Mouse (Mus musculus): ENCODE measurements around the gene Myl12a. TPM values are rescaled to one million over a fixed set of nuclear protein-coding genes. Genes with fewer than 3 reads are reported as not detected.
A peak's percentile ranks its signal among the peaks of the same experiment; 100 is the strongest.

The Myl12a gene
- polyA plus RNA-seq, 1 experiment from 2014 or later = 705 TPM

DNA sequence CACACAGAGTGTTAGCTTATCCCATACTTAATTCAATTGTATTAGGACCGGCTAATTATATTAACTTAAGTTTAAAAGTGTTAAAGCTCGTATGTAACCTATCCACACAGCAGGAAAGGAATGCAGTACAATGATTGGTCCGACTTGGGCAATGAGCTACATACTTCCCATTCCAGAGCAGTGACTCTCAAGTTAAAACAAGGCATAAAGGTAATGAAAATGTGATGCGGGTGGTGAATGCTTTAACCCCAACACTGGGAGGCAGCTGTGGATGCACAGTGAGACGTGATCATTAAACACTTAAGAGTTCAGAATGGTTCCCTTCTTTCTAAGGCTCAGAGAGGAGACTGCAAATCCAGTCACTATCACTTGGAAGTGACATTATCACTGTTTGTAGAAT, 3.5 kb downstream of the Myl12a start:
- 15% methylated on average over 5 of the region's 5 CpGs for WGBS
- no peaks in the 10 kb centered on the region for H3K27me3 ChIP-seq
- H3K36me3 ChIP-seq = peaks cover 16% of the 10 kb centered on the region
- no peak for ATAC-seq (replicated peaks; ENCODE audit: insufficient number of reproducible peaks, insufficient read depth, low FRiP score, low read depth)
- H3K9ac ChIP-seq = no peak overlapping the region; the same call in 1 of the 2 replicates
- H3K4me3 ChIP-seq = peak overlapping the region; percentile 37
- H3K4me1 ChIP-seq (replicated peaks) = peaks cover 61% of the 10 kb centered on the region
- H3K9me3 ChIP-seq (replicated peaks) = no peaks in the 10 kb centered on the region
- H3K27ac ChIP-seq = peak overlapping the region; percentile 72
- H3K4me2 ChIP-seq = peak overlapping the region; percentile 61

DNA sequence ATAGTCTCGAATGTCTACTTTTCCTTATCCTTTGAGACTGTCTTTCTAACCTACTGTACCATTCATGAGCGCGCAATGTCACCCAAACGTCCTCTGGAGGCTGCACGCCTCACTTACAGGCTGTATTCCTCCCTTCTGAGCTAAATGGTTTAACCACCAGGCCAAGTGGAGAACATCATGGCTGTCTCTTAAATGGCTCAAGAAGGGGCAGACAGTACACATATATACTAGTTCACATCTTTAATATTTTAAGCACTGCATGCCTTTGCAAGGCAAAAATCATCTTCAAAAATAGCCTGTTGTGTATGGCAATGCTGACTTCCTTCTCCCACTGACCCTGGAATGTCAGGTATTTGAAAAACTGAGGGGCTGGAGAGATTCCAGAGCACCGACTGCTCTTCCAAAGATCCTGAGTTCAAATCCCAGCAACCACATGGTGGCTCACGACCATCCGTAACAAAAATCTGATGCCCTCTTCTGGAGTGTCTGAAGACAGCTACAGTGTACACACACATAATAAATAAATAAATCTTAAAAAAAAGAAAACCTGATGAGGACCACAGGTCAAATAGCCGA, 4.2 kb downstream of the Myl12a start:
- peaks cover 59% of the 10 kb centered on the region for H3K4me1 ChIP-seq (replicated peaks)
- 35% methylated on average over 9 of the region's 9 CpGs for WGBS
- H3K9ac ChIP-seq = peak overlapping the region; percentile 24
- ATAC-seq (replicated peaks; ENCODE audit: insufficient number of reproducible peaks, insufficient read depth, low FRiP score, low read depth) = no peak
- no peaks in the 10 kb centered on the region for H3K9me3 ChIP-seq (replicated peaks)
- H3K4me2 ChIP-seq = peak overlapping the region; percentile 37
- H3K4me3 ChIP-seq = peak overlapping the region; percentile 25
- H3K27ac ChIP-seq = peak overlapping the region; percentile 82
- peaks cover 16% of the 10 kb centered on the region for H3K36me3 ChIP-seq
- no peaks in the 10 kb centered on the region for H3K27me3 ChIP-seq

DNA sequence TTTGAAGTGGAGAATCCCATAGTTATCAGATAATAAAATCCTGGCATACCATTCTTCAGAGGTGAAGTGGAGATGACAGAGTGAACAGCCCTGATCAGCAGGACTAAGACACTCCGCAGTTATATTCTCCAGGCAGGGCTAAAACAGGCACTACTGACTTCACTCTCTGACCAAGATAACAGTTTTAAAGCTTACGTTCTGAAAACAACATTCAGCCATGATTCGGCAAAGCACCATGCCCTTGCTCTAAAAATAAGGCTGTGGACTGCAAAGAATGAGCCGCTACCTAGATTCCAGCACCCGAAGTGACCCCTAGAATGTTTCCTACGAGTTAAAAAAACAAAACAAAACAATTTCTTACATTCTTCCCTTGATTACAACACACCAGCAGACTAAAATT, 4.8 kb downstream of the Myl12a start:
- 23% methylated on average over 6 of the region's 6 CpGs for WGBS
- Histone ChIP-seq H3K4me2 (peak overlapping the region; percentile 37), H3K27ac (peak overlapping the region; percentile 82), H3K27me3 (no peaks in the 10 kb centered on the region), H3K9ac (peak overlapping the region; percentile 24), H3K4me1 (replicated peaks) (peaks cover 58% of the 10 kb centered on the region), H3K9me3 (replicated peaks) (no peaks in the 10 kb centered on the region), H3K4me3 (peak overlapping the region; percentile 25), H3K36me3 (peaks cover 16% of the 10 kb centered on the region)
- no peak for ATAC-seq (replicated peaks; ENCODE audit: insufficient number of reproducible peaks, insufficient read depth, low FRiP score, low read depth)

DNA sequence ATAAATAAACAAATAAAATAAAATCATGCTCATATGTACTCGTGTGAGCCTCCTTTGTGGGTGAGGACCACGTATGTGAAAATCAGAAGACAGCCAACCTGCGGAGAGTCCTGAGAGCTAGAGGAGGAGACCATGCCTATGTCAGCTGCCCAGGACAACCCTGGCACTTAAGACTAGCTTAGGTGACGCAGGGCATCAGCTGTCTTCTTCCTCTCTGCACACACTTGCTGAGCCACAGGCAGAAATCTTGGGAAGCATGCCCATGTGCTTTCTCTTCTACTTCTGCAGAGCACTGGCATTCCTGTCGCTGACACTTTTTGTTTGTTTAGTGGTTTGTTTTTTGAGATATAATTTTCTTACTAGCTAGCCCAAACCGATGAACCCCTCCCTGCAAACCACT, 7.1 kb downstream of the Myl12a start:
- Histone ChIP-seq H3K4me3 (no peak overlapping the region), H3K9me3 (replicated peaks) (no peaks in the 10 kb centered on the region), H3K36me3 (peaks cover 23% of the 10 kb centered on the region), H3K4me1 (replicated peaks) (peaks cover 75% of the 10 kb centered on the region), H3K27me3 (no peaks in the 10 kb centered on the region), H3K4me2 (no peak overlapping the region), H3K27ac (no peak overlapping the region), H3K9ac (no peak overlapping the region)
- no peak for ATAC-seq (replicated peaks; ENCODE audit: insufficient number of reproducible peaks, insufficient read depth, low FRiP score, low read depth)
- WGBS = 85% methylated on average over 6 of the region's 6 CpGs

DNA sequence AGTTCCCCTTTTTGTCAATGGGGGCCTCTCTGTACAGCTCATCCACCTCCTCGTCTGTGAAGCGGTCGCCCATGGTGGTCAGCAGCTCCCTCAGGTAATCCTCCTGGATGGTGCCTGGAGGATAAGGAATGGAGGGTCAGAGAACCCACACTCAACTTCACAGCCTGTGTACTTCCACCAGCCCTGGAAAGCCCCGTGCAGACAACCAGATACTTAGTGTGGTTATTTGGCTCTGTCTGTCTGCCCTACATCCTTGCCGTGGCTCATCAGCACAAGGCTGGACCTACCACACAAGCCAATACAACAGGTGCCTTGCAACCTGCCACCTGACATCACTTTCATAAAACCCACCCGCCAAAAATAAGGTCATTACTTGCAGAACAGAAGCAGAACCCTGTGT, 8.0 kb downstream of the Myl12a start:
- no peak for ATAC-seq (replicated peaks; ENCODE audit: insufficient number of reproducible peaks, insufficient read depth, low FRiP score, low read depth)
- WGBS = 61% methylated on average over 6 of the region's 6 CpGs
- Histone ChIP-seq H3K36me3 (peaks cover 23% of the 10 kb centered on the region), H3K9me3 (replicated peaks) (no peaks in the 10 kb centered on the region), H3K4me1 (replicated peaks) (peaks cover 71% of the 10 kb centered on the region), H3K4me3 (no peak overlapping the region), H3K4me2 (no peak overlapping the region), H3K9ac (0 out of 2 replicates have a peak overlapping the region, but pooled peaks have one; percentile 18), H3K27ac (peak overlapping the region; percentile 85), H3K27me3 (no peaks in the 10 kb centered on the region)

DNA sequence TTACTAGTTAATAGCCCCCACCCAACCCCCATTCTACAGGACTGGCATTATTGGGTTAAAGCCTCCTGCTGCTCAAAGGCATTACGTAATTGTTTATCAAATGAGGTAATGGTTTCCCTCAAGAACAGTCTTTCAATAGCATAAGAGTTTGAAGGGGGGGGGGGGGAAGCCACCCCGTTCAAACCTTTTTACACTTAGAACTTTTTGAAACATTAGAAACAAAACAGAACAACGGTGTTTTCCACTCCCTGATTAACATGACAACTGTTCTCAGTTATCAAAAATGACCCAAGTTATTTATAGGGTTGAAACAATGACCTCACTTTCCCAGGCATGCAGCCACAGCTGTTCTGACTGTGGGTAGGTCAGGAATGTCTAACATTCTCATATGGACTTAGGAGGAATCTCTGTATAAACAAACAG, 9.3 kb downstream of the Myl12a start:
- Histone ChIP-seq H3K4me3 (no peak overlapping the region), H3K27me3 (no peaks in the 10 kb centered on the region), H3K9ac (no peak overlapping the region), H3K36me3 (peaks cover 26% of the 10 kb centered on the region), H3K9me3 (replicated peaks) (no peaks in the 10 kb centered on the region), H3K4me2 (peak overlapping the region; percentile 33; the same call in 1 of the 2 replicates), H3K27ac (peak overlapping the region; percentile 85), H3K4me1 (replicated peaks) (peaks cover 74% of the 10 kb centered on the region)
- WGBS = 10% methylated on average over 3 of the region's 3 CpGs
- ATAC-seq (replicated peaks; ENCODE audit: insufficient number of reproducible peaks, insufficient read depth, low FRiP score, low read depth) = 0 out of 2 replicates have a peak, but pooled peaks have one; percentile 40

DNA sequence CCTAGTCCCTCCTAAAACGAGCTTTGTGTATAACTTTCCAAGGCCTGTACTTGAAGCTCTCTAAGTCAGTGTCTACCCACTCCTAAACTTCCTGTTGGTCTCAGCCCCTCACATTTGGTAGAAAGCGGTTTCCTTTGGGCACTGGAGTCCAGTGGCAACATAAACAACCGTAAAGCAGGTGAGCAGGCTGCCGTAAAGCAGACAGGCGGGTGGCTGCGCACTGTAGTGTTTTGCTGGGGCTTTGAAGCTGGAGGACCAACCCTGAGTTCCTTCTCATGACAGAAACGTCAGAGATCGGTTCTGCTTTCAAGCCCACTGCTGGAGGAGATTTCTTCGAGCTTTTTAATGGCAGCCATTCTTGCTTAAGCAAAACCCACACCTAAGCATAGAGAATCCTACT, 10.0 kb downstream of the Myl12a start:
- WGBS = 78% methylated on average over 9 of the region's 9 CpGs

DNA sequence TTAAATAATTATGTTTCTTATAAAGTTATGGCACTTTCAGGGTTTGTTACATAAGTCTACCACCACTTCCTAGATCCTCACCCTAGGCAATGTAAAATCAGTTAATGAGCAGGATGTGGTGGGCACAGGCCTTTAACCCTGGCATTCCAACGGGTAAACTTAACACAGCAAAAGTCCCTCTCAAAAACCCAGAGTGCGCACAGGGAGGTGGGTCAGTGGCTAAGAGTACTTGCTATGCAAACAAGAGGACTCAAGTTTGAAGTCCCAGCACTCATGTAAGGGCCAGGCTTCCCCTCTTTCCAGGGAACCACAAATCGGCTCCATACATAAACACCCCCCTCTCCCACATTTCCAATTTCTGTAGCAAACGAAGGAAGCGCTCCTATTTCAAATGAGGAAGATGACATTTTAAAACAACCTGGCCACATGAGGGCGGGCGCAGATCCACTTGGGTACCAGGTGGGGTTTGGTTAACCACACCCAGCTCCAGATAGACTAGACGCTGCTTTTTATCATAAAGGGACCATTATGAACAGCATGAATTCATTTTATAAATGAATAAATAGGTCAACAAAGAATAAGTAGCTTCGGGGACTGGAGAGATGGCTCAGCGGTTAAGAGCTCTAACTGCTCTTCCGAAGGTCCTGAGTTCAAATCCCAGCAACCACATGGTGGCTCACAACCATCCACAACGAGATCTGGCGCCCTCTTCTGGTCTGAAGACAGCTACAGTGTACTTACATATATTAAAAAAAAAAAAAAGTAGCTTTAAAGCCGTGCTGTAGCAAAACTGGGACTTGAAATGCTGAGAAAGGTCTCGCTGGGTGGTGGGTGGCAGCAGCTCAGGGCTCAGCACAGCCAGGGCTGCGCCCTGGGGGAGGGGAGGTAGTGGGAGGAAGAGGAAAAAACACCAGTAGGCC, 10.7 kb downstream of the Myl12a start:
- peak overlapping the region; percentile 84; the same call in 1 of the 2 replicates for H3K4me3 ChIP-seq
- WGBS = 77% methylated on average over 16 of the region's 16 CpGs
- peaks cover 29% of the 10 kb centered on the region for H3K36me3 ChIP-seq
- H3K9ac ChIP-seq = no peak overlapping the region
- no peak for ATAC-seq (replicated peaks; ENCODE audit: insufficient number of reproducible peaks, insufficient read depth, low FRiP score, low read depth)
- H3K27me3 ChIP-seq = no peaks in the 10 kb centered on the region
- no peaks in the 10 kb centered on the region for H3K9me3 ChIP-seq (replicated peaks)
- H3K4me1 ChIP-seq (replicated peaks) = peaks cover 76% of the 10 kb centered on the region
- H3K4me2 ChIP-seq = no peak overlapping the region
- H3K27ac ChIP-seq = peak overlapping the region; percentile 93

More for the DNA sequence above, 10.0 kb downstream of the Myl12a start:
- H3K4me3 ChIP-seq = no peak overlapping the region
- H3K9me3 ChIP-seq (replicated peaks) = no peaks in the 10 kb centered on the region
- H3K4me1 ChIP-seq (replicated peaks) = peaks cover 74% of the 10 kb centered on the region
- H3K27ac ChIP-seq = peak overlapping the region; percentile 85
- H3K4me2 ChIP-seq = no peak overlapping the region
- H3K9ac ChIP-seq = no peak overlapping the region
- no peaks in the 10 kb centered on the region for H3K27me3 ChIP-seq
- no peak for ATAC-seq (replicated peaks; ENCODE audit: insufficient number of reproducible peaks, insufficient read depth, low FRiP score, low read depth)
- peaks cover 29% of the 10 kb centered on the region for H3K36me3 ChIP-seq

DNA sequence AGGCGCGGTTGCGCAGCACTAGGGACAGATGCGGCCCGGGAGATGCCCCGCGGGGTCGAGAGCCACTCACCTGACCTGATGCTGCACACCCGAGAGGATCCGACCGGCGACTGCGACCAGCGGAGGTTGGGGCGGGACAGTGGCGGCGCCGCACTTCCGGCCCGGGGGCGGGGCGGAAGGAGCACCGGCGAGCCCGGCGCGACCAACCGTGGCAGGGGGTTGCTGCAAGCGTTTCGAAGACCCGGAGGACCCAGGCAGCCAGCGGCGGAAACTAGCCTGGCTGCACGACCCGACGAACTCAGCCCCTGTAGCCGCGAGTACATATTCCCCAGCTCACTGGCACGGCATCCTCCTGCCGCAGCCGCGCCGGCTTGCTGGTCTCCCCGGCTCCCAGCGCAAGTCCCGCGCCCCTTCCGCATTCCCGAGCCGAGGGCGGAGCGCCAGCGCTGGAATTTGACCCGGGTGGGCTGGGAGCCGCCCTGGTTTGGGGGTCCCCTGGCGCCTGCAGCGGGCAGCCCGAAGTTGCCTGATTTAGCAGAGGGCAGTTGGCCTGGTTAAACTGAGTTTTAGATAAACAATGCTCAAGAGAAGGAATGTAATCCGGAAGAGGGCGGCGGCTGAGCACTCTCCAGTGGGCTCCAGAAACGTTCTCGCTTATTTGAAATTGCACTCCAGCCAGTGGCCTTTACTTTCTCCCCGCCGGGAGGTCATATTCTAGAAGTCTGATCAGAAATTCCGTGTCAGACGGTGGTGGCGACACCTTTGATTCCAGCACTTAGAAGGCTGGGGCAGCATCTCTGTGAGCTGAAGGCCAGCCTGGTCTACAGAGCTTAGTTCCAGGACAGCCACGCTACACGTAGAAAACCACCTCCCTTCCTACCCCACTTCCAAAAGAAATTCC, 12.0 kb downstream of the Myl12a start:
- H3K4me1 ChIP-seq (replicated peaks) = peaks cover 69% of the 10 kb centered on the region

DNA sequence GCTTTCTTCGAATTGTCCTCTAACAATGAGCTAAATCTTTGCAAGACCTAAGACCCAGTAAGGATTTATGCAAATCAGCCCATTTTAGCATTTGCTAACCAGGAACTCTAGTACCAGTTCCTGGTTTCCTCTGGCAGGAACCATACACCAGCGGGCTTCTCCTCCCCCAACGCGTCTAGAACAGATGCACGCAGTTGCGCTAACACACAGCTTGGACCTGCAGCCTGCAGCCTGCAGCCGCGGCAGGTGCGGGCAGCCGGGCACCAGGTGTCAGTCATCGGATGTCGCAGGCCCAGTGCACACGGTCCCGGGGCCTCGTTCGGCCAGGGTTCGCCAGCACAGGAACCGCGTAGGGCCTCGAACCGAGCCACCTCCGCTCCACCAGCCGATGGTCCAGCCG, 12.7 kb downstream of the Myl12a start:
- ATAC-seq (replicated peaks; ENCODE audit: insufficient number of reproducible peaks, insufficient read depth, low FRiP score, low read depth) = peak; percentile 23; the same call in 1 of the 2 replicates
- peaks cover 67% of the 10 kb centered on the region for H3K4me1 ChIP-seq (replicated peaks)
- WGBS = 3% methylated on average over 24 of the region's 24 CpGs
- H3K36me3 ChIP-seq = peaks cover 28% of the 10 kb centered on the region
- peak overlapping the region; percentile 80 for H3K9ac ChIP-seq
- peak overlapping the region; percentile 84 for H3K4me3 ChIP-seq
- H3K27me3 ChIP-seq = no peaks in the 10 kb centered on the region
- H3K9me3 ChIP-seq (replicated peaks) = no peaks in the 10 kb centered on the region
- peak overlapping the region; percentile 93 for H3K27ac ChIP-seq
- peak overlapping the region; percentile 87 for H3K4me2 ChIP-seq

More for the DNA sequence above, 12.0 kb downstream of the Myl12a start:
- H3K27me3 ChIP-seq = no peaks in the 10 kb centered on the region
- H3K4me2 ChIP-seq = peak overlapping the region; percentile 87
- peaks cover 30% of the 10 kb centered on the region for H3K36me3 ChIP-seq
- under 1% methylated on average over 67 of the region's 70 CpGs for WGBS
- no peaks in the 10 kb centered on the region for H3K9me3 ChIP-seq (replicated peaks)
- peak overlapping the region; percentile 84 for H3K4me3 ChIP-seq
- peak overlapping the region; percentile 80 for H3K9ac ChIP-seq
- ATAC-seq (replicated peaks; ENCODE audit: insufficient number of reproducible peaks, insufficient read depth, low FRiP score, low read depth) = peak; percentile 80
- peak overlapping the region; percentile 93 for H3K27ac ChIP-seq
